Mouse (Mus musculus) E14TG2a.4 (cell line): ENCODE measurements around the gene Wnt2.

Experiments
- CTCF ChIP-seq: conservative IDR thresholded peaks from 2 replicates; pipeline ENCODE4 v1.5.1; 2014; ENCODE audit warnings: low read length
- POU5F1 ChIP-seq: IDR thresholded peaks from 2 replicates; pipeline ENCODE4 v1.6.1; 2014; ENCODE audit warnings: low read length, borderline replicate concordance

DNA sequence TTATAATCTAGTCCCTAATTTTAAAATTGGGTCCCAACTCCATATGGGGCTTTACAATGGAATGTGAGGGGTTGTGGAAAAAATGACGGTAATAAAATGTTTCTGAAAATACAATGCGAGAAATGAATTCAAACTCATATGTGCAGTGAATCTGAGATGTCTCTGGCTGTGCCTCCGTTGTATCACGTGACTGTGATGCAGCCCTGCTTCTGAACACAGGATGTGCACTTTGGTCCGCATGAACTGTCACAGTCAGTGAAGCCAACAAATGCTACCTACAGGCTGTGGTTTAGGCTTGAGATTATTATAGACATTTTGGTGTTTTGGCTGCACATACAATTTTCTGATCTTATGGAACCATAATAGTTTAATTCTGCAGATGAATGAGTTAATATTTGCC lies 81.3 kb downstream of the Wnt2 start:
- no peak for TF ChIP-seq CTCF
- TF ChIP-seq POU5F1, result no peak
